Mouse (Mus musculus): ENCODE measurements around the gene Cnih3. TPM values are rescaled to one million over a fixed set of nuclear protein-coding genes. Genes with fewer than 3 reads are reported as not detected.

The Cnih3 gene
- polyA plus RNA-seq, 1 experiment from 2014 or later: not detected

- Histone ChIP-seq H3K9me3 (replicated peaks) (no peaks in the 10 kb centered on the region), H3K27me3 (no peaks in the 10 kb centered on the region), H3K4me1 (replicated peaks) (no peaks in the 10 kb centered on the region), H3K36me3 (no peaks in the 10 kb centered on the region), H3K4me3 (replicated peaks) (no peak overlapping the region), H3K9ac (no peak overlapping the region), H3K27ac (no peak overlapping the region), H3K4me2 (no peak overlapping the region)
- ATAC-seq (ENCODE audit: low read depth) (no peak), DNase-seq (no peak)
- WGBS (ENCODE audit: insufficient replicate concordance): 55% methylated on average over 6 of the region's 6 CpGs
These were observed 124.1 kb downstream of the Cnih3 start for GRCm38 (mm10) chr1:181476557-181476956.

GRCm38 (mm10) chr1:181484696-181485095 is 132.3 kb downstream of the Cnih3 start:
- 55% methylated on average over 5 of the region's 5 CpGs for WGBS (ENCODE audit: insufficient replicate concordance)

GRCm38 (mm10) chr1:181503471-181503870 is 151.0 kb downstream of the Cnih3 start:
- H3K4me3 ChIP-seq (replicated peaks): no peak overlapping the region
- ATAC-seq (ENCODE audit: low read depth) (no peak), DNase-seq (no peak)
- H3K4me2 ChIP-seq: no peak overlapping the region
- H3K36me3 ChIP-seq: no peaks in the 10 kb centered on the region
- no peak overlapping the region for H3K9ac ChIP-seq
- no peaks in the 10 kb centered on the region for H3K27me3 ChIP-seq
- H3K4me1 ChIP-seq (replicated peaks): no peaks in the 10 kb centered on the region
- no peak overlapping the region for H3K27ac ChIP-seq
- 71% methylated on average over 2 of the region's 2 CpGs for WGBS (ENCODE audit: insufficient replicate concordance)
- H3K9me3 ChIP-seq (replicated peaks): no peaks in the 10 kb centered on the region

More at GRCm38 (mm10) chr1:181484696-181485095, 132.3 kb downstream of the Cnih3 start:
- ATAC-seq (ENCODE audit: low read depth) (no peak), DNase-seq (no peak)
- Histone ChIP-seq H3K4me2 (no peak overlapping the region), H3K4me3 (replicated peaks) (no peak overlapping the region), H3K36me3 (no peaks in the 10 kb centered on the region), H3K9me3 (replicated peaks) (no peaks in the 10 kb centered on the region), H3K27ac (no peak overlapping the region), H3K9ac (no peak overlapping the region), H3K4me1 (replicated peaks) (no peaks in the 10 kb centered on the region), H3K27me3 (no peaks in the 10 kb centered on the region)

GRCm38 (mm10) chr1:181505367-181505766 is 152.9 kb downstream of the Cnih3 start:
- Histone ChIP-seq H3K9me3 (replicated peaks) (no peaks in the 10 kb centered on the region), H3K4me3 (replicated peaks) (no peak overlapping the region), H3K4me2 (no peak overlapping the region), H3K9ac (no peak overlapping the region), H3K27me3 (no peaks in the 10 kb centered on the region), H3K4me1 (replicated peaks) (no peaks in the 10 kb centered on the region), H3K27ac (no peak overlapping the region), H3K36me3 (no peaks in the 10 kb centered on the region)
- no peak for ATAC-seq (ENCODE audit: low read depth)
- DNase-seq: no peak
- 18% methylated on average over 8 of the region's 8 CpGs for WGBS (ENCODE audit: insufficient replicate concordance)

Other genes starting within 250 kb of the Cnih3 start
- 13.8 and 16.8 TPM in 2 replicates for gene Nvl, start 208.4 kb upstream of the Cnih3 start, polyA plus RNA-seq (2015; fragmentation: Nextera tagmentation; extraction: Ambion mirVana)
- gene Cnih4, start 207.9 kb upstream of the Cnih3 start, polyA plus RNA-seq (2015; fragmentation: Nextera tagmentation; extraction: Ambion mirVana): 57.1 and 58.9 TPM in 2 replicates
- 55.6 and 62.5 TPM in 2 replicates for gene Wdr26, start 140.6 kb upstream of the Cnih3 start, polyA plus RNA-seq (2015; fragmentation: Nextera tagmentation; extraction: Ambion mirVana)
- gene Ccdc121, start 158.8 kb downstream of the Cnih3 start, polyA plus RNA-seq (2015; fragmentation: Nextera tagmentation; extraction: Ambion mirVana): not detected in 2 replicates
- gene Dnah14, start 223.9 kb downstream of the Cnih3 start, polyA plus RNA-seq (2015; fragmentation: Nextera tagmentation; extraction: Ambion mirVana): 3.0 and 3.4 TPM in 2 replicates

All from liver, embryonic 13.5 days (tissue).